ENCODE assay signal across 8 mouse cellular contexts in the genomic region with DNA sequence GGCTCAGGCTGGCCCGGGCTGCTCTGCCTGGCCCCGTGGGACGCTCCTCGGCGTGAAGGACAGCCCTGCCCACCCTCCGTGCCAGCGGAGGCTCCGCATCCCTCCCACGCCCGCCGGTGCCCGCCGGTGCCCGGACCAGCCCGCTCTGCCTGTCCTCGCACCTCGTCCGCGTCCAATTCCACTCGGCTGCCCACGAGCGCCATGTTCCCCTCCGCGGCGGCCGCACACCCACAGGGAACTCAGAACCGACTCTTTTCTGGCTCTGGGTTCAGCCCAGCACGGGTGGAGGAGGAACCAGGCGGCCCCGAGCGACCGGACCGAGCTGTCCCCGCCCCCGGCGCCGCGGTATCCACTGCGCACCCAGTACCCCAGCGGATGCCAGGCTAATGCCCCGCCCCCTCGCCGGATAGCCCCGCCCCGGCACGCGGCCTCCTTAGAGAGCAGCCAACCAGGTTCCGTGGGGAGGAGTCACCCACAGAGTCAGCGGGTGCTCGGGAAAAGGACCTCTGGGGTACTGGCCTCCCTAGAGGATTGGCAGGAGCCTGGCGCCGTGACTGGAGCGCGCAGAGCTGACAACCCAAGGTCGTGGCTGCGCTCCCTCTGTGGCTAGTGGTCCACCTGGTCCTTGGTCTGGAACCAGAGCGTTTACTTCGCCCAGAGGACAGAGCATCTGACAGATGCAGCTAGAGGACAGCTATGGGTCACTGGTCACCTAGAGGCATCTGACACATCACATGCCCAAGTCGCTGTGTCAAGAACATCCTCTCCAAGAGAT. TPM values are rescaled to one million over a fixed set of nuclear protein-coding genes. Genes with fewer than 3 reads are reported as not detected.
DNase-seq lines count a peak whose midpoint lies in the region; ATAC-seq lines count a peak whose summit lies in the region.

A gene (minus strand): TSS at position 346 of the 775 bp plus-strand sequence.

- peaks cover 21% of the 10 kb centered on the region for H3K27me3 ChIP-seq in heart, embryonic 13.5 days (replicated peaks)
- H3K27me3 ChIP-seq in liver, embryonic 12.5 days (replicated peaks): peaks cover 37% of the 10 kb centered on the region
- H3K27me3 ChIP-seq in splenic B cell, adult 2 months (ENCODE audit: control insufficient read depth, insufficient read depth, low read length, poor library complexity, severe bottlenecking): no peaks in the 10 kb centered on the region

- H3K27ac ChIP-seq in brown adipose tissue, adult 24 weeks (replicated peaks; ENCODE audit: low read depth, low read length): peak within 1 kb of the TSS; percentile 82
- peak within 1 kb of the TSS; percentile 53 for H3K27ac ChIP-seq in heart, embryonic 13.5 days (replicated peaks)
- H3K27ac ChIP-seq in liver, embryonic 12.5 days: peak within 1 kb of the TSS; percentile 45; the same call in 1 of the 2 replicates

- WGBS in heart, embryonic 13.5 days: under 1% methylated on average over 58 of the region's 59 CpGs
- under 1% methylated on average over 59 of the region's 59 CpGs for WGBS in liver, embryonic 12.5 days (ENCODE audit: insufficient replicate concordance)

- no peaks in the 10 kb centered on the region for H3K9me3 ChIP-seq in heart, embryonic 13.5 days
- H3K9me3 ChIP-seq in liver, embryonic 12.5 days (replicated peaks): no peaks in the 10 kb centered on the region

- H3K4me3 ChIP-seq in brown adipose tissue, adult 24 weeks (ENCODE audit: insufficient read depth, low read depth, low read length): peak within 1 kb of the TSS; percentile 91
- peak within 1 kb of the TSS; percentile 73 for H3K4me3 ChIP-seq in heart, embryonic 13.5 days
- H3K4me3 ChIP-seq in liver, embryonic 12.5 days: peak within 1 kb of the TSS; percentile 75

- H3K4me1 ChIP-seq in brown adipose tissue, adult 24 weeks (ENCODE audit: control insufficient read depth, insufficient read depth, insufficient read length, low read length): peaks cover 5% of the 10 kb centered on the region
- peaks cover 16% of the 10 kb centered on the region for H3K4me1 ChIP-seq in heart, embryonic 13.5 days
- peaks cover 30% of the 10 kb centered on the region; the same call in 1 of the 2 replicates for H3K4me1 ChIP-seq in liver, embryonic 12.5 days

- DNase-seq in kidney, postnatal 10 days: peak; percentile 99
- DNase-seq in naive thymus-derived CD4-positive, alpha-beta T cell, adult 2 months (ENCODE audit: low read depth): peak; percentile 94
- DNase-seq in splenic B cell, adult 2 months (ENCODE audit: low read depth, low spot score): peak; percentile 96

- peak within 1 kb of the TSS; percentile 81 for H3K9ac ChIP-seq in heart, embryonic 13.5 days
- peak within 1 kb of the TSS; percentile 71 for H3K9ac ChIP-seq in liver, embryonic 12.5 days

- peak; percentile 67 for ATAC-seq in CD4-positive, CD25-positive, alpha-beta regulatory T cell, adult 4 months
- peak; percentile 97 for ATAC-seq in erythroid progenitor cell, adult 5-6 weeks (replicated peaks; ENCODE audit: low FRiP score, poor library complexity, severe bottlenecking)
- ATAC-seq in heart, embryonic 13.5 days (ENCODE audit: extremely low read depth, insufficient number of reproducible peaks, low FRiP score, low TSS enrichment): peak; percentile 89
- ATAC-seq in liver, embryonic 12.5 days: peak; percentile 99

- H3K36me3 ChIP-seq in heart, embryonic 13.5 days: no peaks in the 10 kb centered on the region
- no peaks in the 10 kb centered on the region for H3K36me3 ChIP-seq in liver, embryonic 12.5 days
- H3K36me3 ChIP-seq in splenic B cell, adult 2 months (ENCODE audit: control insufficient read depth, insufficient read depth, low read length, poor library complexity, severe bottlenecking): no peaks in the 10 kb centered on the region

- peak within 1 kb of the TSS; percentile 97 for H3K4me2 ChIP-seq in heart, embryonic 13.5 days
- peak within 1 kb of the TSS; percentile 99 for H3K4me2 ChIP-seq in liver, embryonic 12.5 days

RNA-seq across cellular contexts. Expression of the gene that starts here (rescaled TPM):
- polyA plus RNA-seq in CD4-positive, CD25-positive, alpha-beta regulatory T cell, adult 4 months (2017; shearing (Covaris generic)): 100 to 1,000 TPM in 1 of 2 experiments, 10 to 100 TPM in 1; 90.9 to 104 TPM
- polyA plus RNA-seq in brown adipose tissue, adult 24 weeks (2012; ENCODE audit: insufficient read depth, insufficient read length, missing spikeins): 3.6 and 5.5 TPM in 2 replicates
- 0.84 and 1.1 TPM in 2 replicates for total RNA-seq in erythroid progenitor cell, adult 5-6 weeks (2015; ENCODE audit: low replicate concordance)
- total RNA-seq in erythroid progenitor cell, adult 5-6 weeks (2017; ENCODE audit: low replicate concordance): 1.0 and 1.4 TPM in 2 replicates
- 2.1 and 2.5 TPM in 2 replicates for polyA plus RNA-seq in heart, embryonic 13.5 days (2015; fragmentation: Nextera tagmentation; extraction: Ambion mirVana)
- polyA plus RNA-seq in liver, embryonic 12.5 days (2016; fragmentation: Nextera tagmentation; extraction: Ambion mirVana): 4.2 and 4.3 TPM in 2 replicates

Comparison
In these comparisons a context has a peak if more than half of its experiments do, and no peak if none do; other contexts are left out.
1. Peak in every context shown above with its lines: DNase-seq, ATAC-seq, H3K4me3 ChIP-seq and H3K27ac ChIP-seq.
2. RNA of the gene that starts here (polyA plus RNA-seq): 90.9 to 104 TPM in CD4-positive, CD25-positive, alpha-beta regulatory T cell, adult 4 months; 3.6 to 5.5 TPM in brown adipose tissue, adult 24 weeks, 4.2 to 4.3 TPM in liver, embryonic 12.5 days and 2.1 to 2.5 TPM in heart, embryonic 13.5 days; every median in the first group is over 10 times any median in the second.